Mouse (Mus musculus) liver, embryonic 14.5 days (tissue): ENCODE measurements at regions not wholly inside any gene's neighbourhood (a gene's known extent, or its start where the extent isn't known, plus 50 kb on each side); places are given as distances from the start of the nearest gene placed in this dataset.

Source experiments
- CTCF ChIP-seq: IDR thresholded peaks from 2 replicates; pipeline ENCODE4 v1.5.1; 2016; ENCODE audit warnings: antibody characterized with exemption, low read depth, control low read depth
- EP300 ChIP-seq: IDR thresholded peaks from 2 replicates; pipeline ENCODE4 v1.6.1; 2016; ENCODE audit warnings: antibody characterized with exemption, low read depth

- TF ChIP-seq EP300 (no peak), CTCF (no peak)
Measured at GRCm38 (mm10) chr6:117415901-117416300, 247.6 kb downstream of the Cxcl12 start.
